Mouse (Mus musculus): ENCODE data around the gene Insyn1. TPM values are rescaled to one million over a fixed set of nuclear protein-coding genes. Genes with fewer than 3 reads are reported as not detected.

Insyn1 gene
- polyA plus RNA-seq, 1 experiment from 2014 or later = 46.6 TPM

- H3K27me3 ChIP-seq = no peaks in the 10 kb centered on the region
- DNase-seq (ENCODE audit: low read depth, low spot score) = no peak
- POLR2A ChIA-PET = interaction anchor here (0.7 kb wide), 1 partner anchor 25 kb away, joined by 3 read pairs; no protein-coding TSS in a partner anchor
- TF ChIP-seq CTCF (IDR thresholded peaks at IDR 0.05) = no peak
- CTCF ChIA-PET = interaction anchor here (1.0 to 2.9 kb wide), 2 partner anchors 49 to 51 kb away, joined by 3 to 11 read pairs; partner anchors contain the start of gene Nptn
- ATAC-seq = no peak
- in situ Hi-C loops (cut with MboI; ENCODE audit: low pct_unique_long_range_greater_than_20kb) = loop anchor here (5.0 to 25.0 kb wide), 2 partner anchors 198 to 757 kb away; partner anchors contain the start of gene Adpgk
Observed at GRCm38 (mm10) chr9:58530407-58530806, 42.0 kb downstream of the Insyn1 start.

GRCm38 (mm10) chr9:58532236-58532635 is 43.8 kb downstream of the Insyn1 start:
- POLR2A ChIA-PET = no interaction called here
- no peak for ATAC-seq
- CTCF ChIA-PET = interaction anchor here (2.9 kb wide), 1 partner anchor 47 kb away, joined by 11 read pairs; no protein-coding TSS in a partner anchor
- DNase-seq (ENCODE audit: low read depth, low spot score) = no peak
- TF ChIP-seq CTCF (IDR thresholded peaks at IDR 0.05) = no peak
- no peaks in the 10 kb centered on the region for H3K27me3 ChIP-seq
- in situ Hi-C loops (cut with MboI; ENCODE audit: low pct_unique_long_range_greater_than_20kb) = loop anchor here (5.0 to 25.0 kb wide), 2 partner anchors 200 to 755 kb away; partner anchors contain the start of gene Adpgk

GRCm38 (mm10) chr9:58533322-58533721 is 44.9 kb downstream of the Insyn1 start:
- TF ChIP-seq CTCF (IDR thresholded peaks at IDR 0.05) = no peak
- H3K27me3 ChIP-seq = no peaks in the 10 kb centered on the region
- ChIA-PET POLR2A (no interaction called here), CTCF (interaction anchor here (1.4 kb wide), 1 partner anchor 46 kb away, joined by 3 read pairs; no protein-coding TSS in a partner anchor)
- ATAC-seq (no peak), DNase-seq (ENCODE audit: low read depth, low spot score) (no peak)
- in situ Hi-C loops (cut with MboI; ENCODE audit: low pct_unique_long_range_greater_than_20kb) = loop anchor here (5.0 to 25.0 kb wide), 2 partner anchors 201 to 754 kb away; partner anchors contain the start of gene Adpgk

- no peak for TF ChIP-seq CTCF (IDR thresholded peaks at IDR 0.05)
- DNase-seq (ENCODE audit: low read depth, low spot score) (no peak), ATAC-seq (no peak)
- in situ Hi-C loops (cut with MboI; ENCODE audit: low pct_unique_long_range_greater_than_20kb) = loop anchor here (5.0 to 25.0 kb wide), 2 partner anchors 202 to 753 kb away; partner anchors contain the start of gene Adpgk
- ChIA-PET POLR2A (no interaction called here), CTCF (interaction anchor here (1.4 to 3.0 kb wide), 2 partner anchors 44 to 205 kb away, joined by 5 to 10 read pairs; no protein-coding TSS in a partner anchor)
- no peaks in the 10 kb centered on the region for H3K27me3 ChIP-seq
Observed at GRCm38 (mm10) chr9:58534766-58535165, 46.4 kb downstream of the Insyn1 start.

- ChIA-PET POLR2A (interaction anchor here (1.2 kb wide), 1 partner anchor 20 kb away, joined by 4 read pairs; the partner anchor contains the start of gene Cd276), CTCF (interaction anchor here (0.7 to 3.0 kb wide), 5 partner anchors 19 to 206 kb away, joined by 3 to 10 read pairs (median 4); no protein-coding TSS in a partner anchor)
- H3K27me3 ChIP-seq = no peaks in the 10 kb centered on the region
- TF ChIP-seq CTCF (IDR thresholded peaks at IDR 0.05) = no peak
- no peak for DNase-seq (ENCODE audit: low read depth, low spot score)
- in situ Hi-C loops (cut with MboI; ENCODE audit: low pct_unique_long_range_greater_than_20kb) = loop anchor here (25.0 kb wide), 1 partner anchor 752 kb away; the partner anchor contains the start of gene Adpgk
- ATAC-seq = peak; percentile 10
Observed at GRCm38 (mm10) chr9:58535447-58536134, 47.2 kb downstream of the Insyn1 start.

- H3K27me3 ChIP-seq = no peaks in the 10 kb centered on the region
- no peak for ATAC-seq
- ChIA-PET POLR2A (interaction anchor here (0.6 kb wide), 1 partner anchor 43 kb away, joined by 3 read pairs; no protein-coding TSS in a partner anchor), CTCF (interaction anchor here (1.3 to 3.0 kb wide), 3 partner anchors 41 to 106 kb away, joined by 3 to 10 read pairs (median 3); no protein-coding TSS in a partner anchor)
- TF ChIP-seq CTCF (IDR thresholded peaks at IDR 0.05) = no peak
- no peak for DNase-seq (ENCODE audit: low read depth, low spot score)
- in situ Hi-C loops (cut with MboI; ENCODE audit: low pct_unique_long_range_greater_than_20kb) = loop anchor here (25.0 kb wide), 1 partner anchor 750 kb away; the partner anchor contains the start of gene Adpgk
Observed at GRCm38 (mm10) chr9:58537774-58538173, 49.4 kb downstream of the Insyn1 start.

- in situ Hi-C loops (cut with MboI; ENCODE audit: low pct_unique_long_range_greater_than_20kb) = loop anchor here (5.0 to 25.0 kb wide), 4 partner anchors 37 to 747 kb away; partner anchors contain the start of gene Adpgk
- ChIA-PET POLR2A (no interaction called here), CTCF (interaction anchor here (0.8 kb wide), 1 partner anchor 39 kb away, joined by 3 read pairs; no protein-coding TSS in a partner anchor)
- DNase-seq (ENCODE audit: low read depth, low spot score) (no peak), ATAC-seq (no peak)
- H3K27me3 ChIP-seq = no peaks in the 10 kb centered on the region
- TF ChIP-seq CTCF (IDR thresholded peaks at IDR 0.05) = no peak
Observed at GRCm38 (mm10) chr9:58539886-58540285, 51.5 kb downstream of the Insyn1 start.

GRCm38 (mm10) chr9:58541895-58542338 is 53.5 kb downstream of the Insyn1 start:
- H3K27me3 ChIP-seq = no peaks in the 10 kb centered on the region
- POLR2A ChIA-PET = interaction anchor here (1.4 kb wide), 1 partner anchor 13 kb away, joined by 5 read pairs; the partner anchor contains the start of gene Cd276
- in situ Hi-C loops (cut with MboI; ENCODE audit: low pct_unique_long_range_greater_than_20kb) = loop anchor here (5.0 to 25.0 kb wide), 4 partner anchors 35 to 745 kb away; partner anchors contain the start of gene Adpgk
- no peak for TF ChIP-seq CTCF (IDR thresholded peaks at IDR 0.05)
- no peak for DNase-seq (ENCODE audit: low read depth, low spot score)
- CTCF ChIA-PET = interaction anchor here (1.0 to 2.9 kb wide), 4 partner anchors 14 to 110 kb away, joined by 3 to 22 read pairs (median 4); partner anchors contain the start of gene Cd276
- ATAC-seq = no peak

- ChIA-PET POLR2A (interaction anchor here (2.2 kb wide), 1 partner anchor 10 kb away, joined by 11 read pairs; the partner anchor contains the start of gene Cd276), CTCF (interaction anchor here (1.0 to 1.3 kb wide), 2 partner anchors 9 to 34 kb away, joined by 5 to 6 read pairs; no protein-coding TSS in a partner anchor)
- no peaks in the 10 kb centered on the region for H3K27me3 ChIP-seq
- DNase-seq (ENCODE audit: low read depth, low spot score) = no peak
- in situ Hi-C loops (cut with MboI; ENCODE audit: low pct_unique_long_range_greater_than_20kb) = loop anchor here (5.0 to 25.0 kb wide), 4 partner anchors 32 to 742 kb away; partner anchors contain the start of gene Adpgk
- no peak for TF ChIP-seq CTCF (IDR thresholded peaks at IDR 0.05)
- ATAC-seq = no peak
Observed at GRCm38 (mm10) chr9:58544879-58545324, 56.5 kb downstream of the Insyn1 start.

- ChIA-PET POLR2A (interaction anchor here (2.2 kb wide), 1 partner anchor 10 kb away, joined by 11 read pairs; the partner anchor contains the start of gene Cd276), CTCF (interaction anchor here (1.0 to 1.3 kb wide), 2 partner anchors 9 to 33 kb away, joined by 5 to 6 read pairs; no protein-coding TSS in a partner anchor)
- no peak for DNase-seq (ENCODE audit: low read depth, low spot score)
- no peaks in the 10 kb centered on the region for H3K27me3 ChIP-seq
- in situ Hi-C loops (cut with MboI; ENCODE audit: low pct_unique_long_range_greater_than_20kb) = loop anchor here (10.0 to 25.0 kb wide), 2 partner anchors 329 to 742 kb away; partner anchors contain the start of gene Adpgk
- TF ChIP-seq CTCF (IDR thresholded peaks at IDR 0.05) = no peak
- ATAC-seq = no peak
Observed at GRCm38 (mm10) chr9:58545428-58545827, 57.0 kb downstream of the Insyn1 start.
